Mouse (Mus musculus): ENCODE results near the gene Rpl31. TPM values are rescaled to one million over a fixed set of nuclear protein-coding genes. Genes with fewer than 3 reads are reported as not detected.

Gene Rpl31
- polyA plus RNA-seq, 1 experiment from 2014 or later = 756 TPM

DNA sequence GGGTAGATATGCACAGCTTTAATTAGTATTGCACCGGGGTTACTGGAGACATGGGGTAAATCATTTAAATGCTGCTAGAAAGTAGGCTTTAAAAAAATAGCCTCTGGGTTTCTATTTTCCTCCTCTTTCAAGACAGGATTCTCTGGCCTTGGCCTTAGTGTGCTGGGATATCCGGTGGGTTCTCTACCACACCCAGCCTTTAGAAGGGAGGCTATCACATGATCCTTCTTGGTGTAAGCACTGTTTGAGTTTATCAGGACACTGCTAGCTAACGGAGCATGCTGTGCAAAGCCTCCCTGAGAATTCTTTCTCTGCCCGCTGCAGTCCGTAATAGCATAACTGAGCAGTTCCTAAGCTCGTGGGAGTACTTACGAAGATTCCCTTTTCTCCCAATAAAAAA, 18.2 kb upstream of the Rpl31 start:
- Histone ChIP-seq H3K27ac (ENCODE audit: low read depth, low read length) (no peak overlapping the region), H3K9ac (ENCODE audit: low read depth, low read length) (no peak overlapping the region), H3K27me3 (ENCODE audit: control insufficient read depth, insufficient read depth, low read length) (no peaks in the 10 kb centered on the region), H3K9me3 (ENCODE audit: control insufficient read depth, low read length) (no peaks in the 10 kb centered on the region), H3K4me2 (replicated peaks; ENCODE audit: low read depth, low read length) (no peak overlapping the region), H3K36me3 (ENCODE audit: control insufficient read depth, insufficient read depth, low read length) (no peaks in the 10 kb centered on the region), H3K4me3 (ENCODE audit: low read length) (no peak overlapping the region), H3K4me1 (ENCODE audit: control insufficient read depth, insufficient read depth, low read length) (no peaks in the 10 kb centered on the region)
- WGBS = 80% methylated on average over 7 of the region's 7 CpGs
- no peak for ATAC-seq (ENCODE audit: low FRiP score, low TSS enrichment)

DNA sequence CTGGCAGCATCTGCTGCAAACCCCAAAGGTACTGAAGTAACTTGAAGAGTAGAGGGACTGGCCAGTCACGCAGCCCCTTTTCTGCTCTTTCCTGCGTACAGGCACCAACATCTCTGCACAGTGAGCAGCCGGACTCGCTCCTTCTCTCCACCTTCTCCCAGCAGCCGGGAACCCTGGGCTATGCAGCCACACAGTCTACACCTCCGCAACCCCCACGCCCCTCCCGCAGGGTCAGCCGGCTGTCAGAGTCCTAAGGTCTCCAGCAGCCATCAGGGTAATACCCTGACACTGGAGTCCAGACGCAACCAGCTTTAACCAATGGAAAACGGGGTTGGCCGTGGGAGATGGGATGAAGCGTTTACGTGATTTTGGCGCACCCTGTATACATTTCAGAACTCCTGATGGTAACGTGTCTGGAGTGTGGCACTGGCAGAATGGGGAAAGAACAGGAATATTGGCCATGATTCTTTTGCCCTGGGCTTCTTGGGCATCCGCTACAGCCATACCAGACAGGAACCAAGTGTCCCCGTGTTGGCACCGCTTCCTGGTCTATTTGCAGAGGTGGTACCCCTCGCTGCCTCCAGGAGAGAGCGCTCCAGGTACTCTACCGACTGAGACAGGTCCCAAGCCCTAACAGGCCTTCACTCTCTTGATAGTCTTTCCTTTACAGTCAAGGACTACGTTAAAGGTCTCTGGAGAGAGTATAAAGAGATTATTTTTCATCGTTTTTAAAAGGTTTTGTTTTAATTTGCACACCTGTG, 5.7 kb upstream of the Rpl31 start:
- Histone ChIP-seq H3K9me3 (ENCODE audit: control insufficient read depth, low read length) (no peaks in the 10 kb centered on the region), H3K4me1 (ENCODE audit: control insufficient read depth, insufficient read depth, low read length) (0 out of 2 replicates have a peak, but pooled peaks cover 3% of the 10 kb centered on the region), H3K27ac (ENCODE audit: low read depth, low read length) (no peak overlapping the region), H3K4me2 (replicated peaks; ENCODE audit: low read depth, low read length) (peak overlapping the region; percentile 29), H3K36me3 (ENCODE audit: control insufficient read depth, insufficient read depth, low read length) (no peaks in the 10 kb centered on the region), H3K4me3 (ENCODE audit: low read length) (0 out of 2 replicates have a peak overlapping the region, but pooled peaks have one; percentile 18), H3K9ac (ENCODE audit: low read depth, low read length) (no peak overlapping the region), H3K27me3 (ENCODE audit: control insufficient read depth, insufficient read depth, low read length) (no peaks in the 10 kb centered on the region)
- no peak for ATAC-seq (ENCODE audit: low FRiP score, low TSS enrichment)
- 30% methylated on average over 24 of the region's 24 CpGs for WGBS

DNA sequence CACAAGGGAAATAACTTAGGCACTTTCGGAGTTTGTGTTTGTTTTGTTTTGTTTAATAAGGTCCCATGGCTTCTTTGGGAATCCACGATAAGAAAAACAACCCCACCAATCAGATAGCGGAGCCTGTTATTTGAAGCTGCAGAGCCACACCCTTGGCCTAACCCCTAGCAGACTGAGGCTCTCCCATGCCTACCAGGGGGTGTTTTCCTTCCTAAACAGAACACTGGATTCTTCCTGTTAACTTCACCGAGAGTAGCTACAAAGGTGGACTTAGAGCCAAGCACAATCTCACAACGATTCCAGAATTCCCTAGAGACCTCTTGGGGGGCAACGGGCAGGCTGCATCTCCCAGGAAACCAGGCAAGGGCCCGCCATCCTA, 5.1 kb upstream of the Rpl31 start:
- 53% methylated on average over 7 of the region's 7 CpGs for WGBS
- no peak overlapping the region; the same call in 1 of the 2 replicates for H3K4me2 ChIP-seq (replicated peaks; ENCODE audit: low read depth, low read length)
- no peak for ATAC-seq (ENCODE audit: low FRiP score, low TSS enrichment)

DNA sequence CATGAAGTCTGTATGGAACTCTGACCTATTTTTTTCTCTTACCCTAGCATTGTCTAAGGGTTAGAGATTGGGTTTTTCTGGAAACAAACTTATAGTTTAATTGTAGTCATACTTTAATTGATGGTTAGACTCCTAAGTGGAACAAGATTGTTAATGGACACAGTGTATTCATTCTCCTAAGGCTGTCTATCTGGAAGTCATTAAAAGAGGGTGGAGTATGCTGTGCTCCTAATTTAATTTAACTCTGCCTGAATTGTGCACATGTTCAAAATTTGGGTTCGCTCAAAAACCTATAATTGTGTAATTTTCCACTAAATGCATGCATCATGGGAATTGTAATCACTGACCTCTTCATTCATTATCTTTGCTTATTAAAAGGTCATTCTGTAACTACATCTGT, 2.1 kb upstream of the Rpl31 start:
- Histone ChIP-seq H3K4me2 (replicated peaks; ENCODE audit: low read depth, low read length) (no peak overlapping the region), H3K27me3 (ENCODE audit: control insufficient read depth, insufficient read depth, low read length) (no peaks in the 10 kb centered on the region), H3K4me1 (ENCODE audit: control insufficient read depth, insufficient read depth, low read length) (peaks cover 6% of the 10 kb centered on the region; the same call in 1 of the 2 replicates), H3K27ac (ENCODE audit: low read depth, low read length) (no peak overlapping the region), H3K36me3 (ENCODE audit: control insufficient read depth, insufficient read depth, low read length) (peaks cover 17% of the 10 kb centered on the region), H3K9ac (ENCODE audit: low read depth, low read length) (no peak overlapping the region), H3K9me3 (ENCODE audit: control insufficient read depth, low read length) (no peaks in the 10 kb centered on the region), H3K4me3 (ENCODE audit: low read length) (no peak overlapping the region)
- no peak for ATAC-seq (ENCODE audit: low FRiP score, low TSS enrichment)
- 91% methylated on average over 1 of the region's 1 CpGs for WGBS

More for the DNA sequence above, 5.1 kb upstream of the Rpl31 start:
- Histone ChIP-seq H3K4me3 (ENCODE audit: low read length) (no peak overlapping the region), H3K36me3 (ENCODE audit: control insufficient read depth, insufficient read depth, low read length) (no peaks in the 10 kb centered on the region), H3K9ac (ENCODE audit: low read depth, low read length) (no peak overlapping the region), H3K27ac (ENCODE audit: low read depth, low read length) (no peak overlapping the region), H3K27me3 (ENCODE audit: control insufficient read depth, insufficient read depth, low read length) (no peaks in the 10 kb centered on the region), H3K4me1 (ENCODE audit: control insufficient read depth, insufficient read depth, low read length) (0 out of 2 replicates have a peak, but pooled peaks cover 6% of the 10 kb centered on the region), H3K9me3 (ENCODE audit: control insufficient read depth, low read length) (no peaks in the 10 kb centered on the region)

DNA sequence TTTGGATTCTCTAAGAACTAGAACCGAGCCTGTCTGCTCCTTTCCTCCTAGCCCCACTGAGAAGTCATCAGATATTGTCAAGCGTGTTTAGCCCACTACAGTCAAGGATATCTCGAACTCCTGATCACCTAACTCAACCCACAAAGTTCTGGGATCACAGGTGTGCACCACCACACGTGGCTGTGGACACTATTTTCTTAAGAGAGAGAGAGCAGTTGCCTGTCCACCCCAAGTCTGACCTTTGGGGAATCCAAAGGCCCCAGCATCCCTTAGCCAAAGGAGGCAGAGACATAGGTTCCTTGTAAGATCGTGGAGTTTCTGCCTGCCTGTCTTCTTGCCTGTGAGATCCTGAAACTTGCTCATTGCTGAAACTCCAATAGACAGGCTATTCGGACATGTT, 597 bp upstream of the Rpl31 start:
- no peaks in the 10 kb centered on the region for H3K27me3 ChIP-seq (ENCODE audit: control insufficient read depth, insufficient read depth, low read length)
- H3K4me3 ChIP-seq (ENCODE audit: low read length) = peak overlapping the region; percentile 98
- peak overlapping the region; percentile 65 for H3K4me2 ChIP-seq (replicated peaks; ENCODE audit: low read depth, low read length)
- no peak for ATAC-seq (ENCODE audit: low FRiP score, low TSS enrichment)
- H3K27ac ChIP-seq (ENCODE audit: low read depth, low read length) = no peak overlapping the region
- peak overlapping the region; percentile 71 for H3K9ac ChIP-seq (ENCODE audit: low read depth, low read length)
- H3K4me1 ChIP-seq (ENCODE audit: control insufficient read depth, insufficient read depth, low read length) = peaks cover 6% of the 10 kb centered on the region; the same call in 1 of the 2 replicates
- peaks cover 31% of the 10 kb centered on the region for H3K36me3 ChIP-seq (ENCODE audit: control insufficient read depth, insufficient read depth, low read length)
- H3K9me3 ChIP-seq (ENCODE audit: control insufficient read depth, low read length) = no peaks in the 10 kb centered on the region
- WGBS = 26% methylated on average over 6 of the region's 6 CpGs

DNA sequence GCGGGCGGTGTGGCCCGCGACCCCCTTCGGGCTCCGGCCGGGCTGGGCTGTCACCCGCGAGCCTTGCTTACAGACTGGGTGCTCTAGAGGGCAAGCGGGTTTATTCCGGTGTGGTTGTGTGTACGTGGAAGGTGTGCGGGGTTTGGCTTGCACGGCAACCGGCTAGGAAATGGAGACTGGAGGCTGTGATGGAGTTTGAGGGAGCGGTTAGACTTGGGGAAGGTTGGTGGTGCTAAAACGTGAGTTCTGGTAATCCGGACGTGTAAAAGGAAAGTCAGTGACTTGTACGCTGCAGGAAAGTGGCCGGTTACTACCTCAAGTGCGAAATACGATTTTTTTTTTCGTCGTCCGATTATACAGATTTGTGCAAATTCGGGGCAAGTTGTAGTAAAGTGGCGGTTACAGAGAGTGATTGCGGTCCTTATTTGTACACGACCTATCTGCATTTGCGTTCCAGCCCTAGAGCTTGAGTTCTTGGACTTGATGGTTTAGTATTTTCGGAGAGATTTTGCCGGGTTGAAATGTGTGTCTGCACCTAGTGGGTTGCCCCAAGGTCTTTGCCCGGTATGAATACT, 712 bp downstream of the Rpl31 start:
- under 1% methylated on average over 34 of the region's 34 CpGs for WGBS
- Histone ChIP-seq H3K4me2 (replicated peaks; ENCODE audit: low read depth, low read length) (peak overlapping the region; percentile 84), H3K4me1 (ENCODE audit: control insufficient read depth, insufficient read depth, low read length) (peaks cover 6% of the 10 kb centered on the region; the same call in 1 of the 2 replicates), H3K36me3 (ENCODE audit: control insufficient read depth, insufficient read depth, low read length) (peaks cover 45% of the 10 kb centered on the region), H3K9me3 (ENCODE audit: control insufficient read depth, low read length) (no peaks in the 10 kb centered on the region), H3K27me3 (ENCODE audit: control insufficient read depth, insufficient read depth, low read length) (no peaks in the 10 kb centered on the region), H3K9ac (ENCODE audit: low read depth, low read length) (peak overlapping the region; percentile 98), H3K4me3 (ENCODE audit: low read length) (peak overlapping the region; percentile 98), H3K27ac (ENCODE audit: low read depth, low read length) (peak overlapping the region; percentile 85)
- ATAC-seq (ENCODE audit: low FRiP score, low TSS enrichment) = peak; percentile 45; the same call in 1 of the 2 replicates

DNA sequence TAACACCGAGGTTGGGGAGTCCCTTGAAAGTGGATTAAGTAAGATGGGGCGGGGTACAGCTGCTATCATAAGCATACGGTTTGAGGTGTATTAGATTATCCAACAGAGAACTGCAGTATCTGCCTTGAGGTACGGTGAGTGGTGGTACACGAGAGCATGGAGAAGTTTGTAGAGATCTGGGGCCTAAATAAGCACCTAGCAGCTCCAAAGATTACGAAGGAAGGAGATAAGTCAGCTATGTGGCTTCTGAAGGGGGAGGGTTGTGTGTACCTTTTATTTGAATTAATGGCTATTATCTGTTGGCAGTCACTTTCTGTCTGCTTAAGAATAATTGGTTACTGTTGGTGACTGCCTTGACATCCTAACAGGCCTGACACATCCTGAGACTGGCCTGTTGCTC, 2.8 kb downstream of the Rpl31 start:
- Histone ChIP-seq H3K4me2 (replicated peaks; ENCODE audit: low read depth, low read length) (no peak overlapping the region), H3K27me3 (ENCODE audit: control insufficient read depth, insufficient read depth, low read length) (no peaks in the 10 kb centered on the region), H3K9me3 (ENCODE audit: control insufficient read depth, low read length) (no peaks in the 10 kb centered on the region), H3K9ac (ENCODE audit: low read depth, low read length) (no peak overlapping the region), H3K4me3 (ENCODE audit: low read length) (no peak overlapping the region), H3K27ac (ENCODE audit: low read depth, low read length) (no peak overlapping the region), H3K4me1 (ENCODE audit: control insufficient read depth, insufficient read depth, low read length) (peaks cover 6% of the 10 kb centered on the region; the same call in 1 of the 2 replicates), H3K36me3 (ENCODE audit: control insufficient read depth, insufficient read depth, low read length) (peaks cover 62% of the 10 kb centered on the region)
- no peak for ATAC-seq (ENCODE audit: low FRiP score, low TSS enrichment)
- WGBS = 94% methylated on average over 6 of the region's 6 CpGs

DNA sequence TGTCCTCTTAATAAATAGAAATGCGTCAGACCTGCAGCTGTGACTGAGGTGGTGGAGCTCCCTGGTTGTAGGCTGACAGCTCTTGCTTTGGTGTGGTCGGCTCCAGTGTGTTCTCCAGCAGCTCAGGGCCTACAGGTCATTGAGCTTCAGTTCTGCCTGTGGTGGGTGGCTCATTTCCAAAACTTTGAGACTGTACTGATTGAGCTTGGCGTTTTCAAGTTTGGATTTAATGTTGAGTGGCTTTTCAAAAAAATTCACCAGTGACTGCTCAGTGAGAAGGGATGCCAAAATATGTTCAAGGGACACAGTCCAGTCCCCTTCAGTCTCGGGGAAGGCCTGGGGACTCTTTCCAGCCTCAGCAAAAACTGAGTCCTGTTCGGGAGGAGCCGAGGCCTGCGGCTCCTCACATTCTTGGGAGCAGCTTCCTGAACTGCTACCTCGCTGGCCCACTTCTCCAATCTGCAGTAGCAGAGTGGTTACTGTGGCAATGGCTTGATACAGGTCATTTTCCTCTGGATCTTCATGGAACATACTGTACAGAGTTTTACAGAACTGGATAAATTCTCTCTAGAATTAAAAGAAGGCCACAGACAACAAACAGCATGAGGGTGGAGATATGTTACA, 4.7 kb downstream of the Rpl31 start:
- H3K27me3 ChIP-seq (ENCODE audit: control insufficient read depth, insufficient read depth, low read length) = no peaks in the 10 kb centered on the region
- no peak overlapping the region for H3K9ac ChIP-seq (ENCODE audit: low read depth, low read length)
- H3K36me3 ChIP-seq (ENCODE audit: control insufficient read depth, insufficient read depth, low read length) = peaks cover 69% of the 10 kb centered on the region
- 84% methylated on average over 8 of the region's 8 CpGs for WGBS
- no peaks in the 10 kb centered on the region for H3K9me3 ChIP-seq (ENCODE audit: control insufficient read depth, low read length)
- H3K27ac ChIP-seq (ENCODE audit: low read depth, low read length) = no peak overlapping the region
- no peak for ATAC-seq (ENCODE audit: low FRiP score, low TSS enrichment)
- H3K4me3 ChIP-seq (ENCODE audit: low read length) = no peak overlapping the region
- H3K4me2 ChIP-seq (replicated peaks; ENCODE audit: low read depth, low read length) = no peak overlapping the region
- H3K4me1 ChIP-seq (ENCODE audit: control insufficient read depth, insufficient read depth, low read length) = no peaks in the 10 kb centered on the region; the same call in 1 of the 2 replicates

DNA sequence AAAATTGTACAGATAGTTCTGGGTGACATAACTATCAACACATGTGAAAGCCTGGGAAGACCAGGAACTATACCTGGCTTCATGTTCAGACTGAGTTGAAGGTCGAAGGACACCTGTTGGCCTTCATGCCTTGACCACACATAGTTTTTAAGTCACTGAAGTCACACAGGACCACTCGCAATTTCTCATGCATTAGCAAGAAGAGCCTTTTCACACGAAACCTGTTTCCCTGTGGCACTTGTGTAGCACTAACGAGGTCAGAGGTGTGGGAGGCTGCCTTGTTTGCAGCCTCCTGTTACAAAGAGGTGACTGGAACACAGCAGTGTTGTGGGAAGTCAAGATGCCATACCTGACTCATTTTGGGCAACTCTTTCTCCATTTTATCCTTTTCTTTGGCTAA, 5.7 kb downstream of the Rpl31 start:
- Histone ChIP-seq H3K36me3 (ENCODE audit: control insufficient read depth, insufficient read depth, low read length) (peaks cover 69% of the 10 kb centered on the region), H3K4me1 (ENCODE audit: control insufficient read depth, insufficient read depth, low read length) (no peaks in the 10 kb centered on the region; the same call in 1 of the 2 replicates), H3K9ac (ENCODE audit: low read depth, low read length) (no peak overlapping the region), H3K4me2 (replicated peaks; ENCODE audit: low read depth, low read length) (no peak overlapping the region), H3K9me3 (ENCODE audit: control insufficient read depth, low read length) (no peaks in the 10 kb centered on the region), H3K27ac (ENCODE audit: low read depth, low read length) (no peak overlapping the region), H3K27me3 (ENCODE audit: control insufficient read depth, insufficient read depth, low read length) (no peaks in the 10 kb centered on the region), H3K4me3 (ENCODE audit: low read length) (no peak overlapping the region)
- no peak for ATAC-seq (ENCODE audit: low FRiP score, low TSS enrichment)
- WGBS = 64% methylated on average over 4 of the region's 4 CpGs
